Mouse (Mus musculus) ES-E14 (cell line): ENCODE measurements around the gene Lpp. TPM values are rescaled to one million over a fixed set of nuclear protein-coding genes. Genes with fewer than 3 reads are reported as not detected.

Source experiments
- DNase-seq: peaks from one replicate; pipeline ENCODE4 v3.0.0-alpha.2; 2013; ENCODE audit warnings: low read depth, low spot score
- H3K27ac ChIP-seq: 2 replicates; pipeline ENCODE4 v1.5.1; 2012; ENCODE audit warnings: low read depth, mild to moderate bottlenecking, low read length, moderate library complexity, mixed read lengths; ENCODE audit not compliant: poor library complexity, insufficient read depth, severe bottlenecking
- H3K36me3 ChIP-seq: 2 replicates; pipeline ENCODE4 v1.6.1; 2012; ENCODE audit warnings: mild to moderate bottlenecking, low read length, moderate library complexity, mixed read lengths; ENCODE audit not compliant: control insufficient read depth, poor library complexity, insufficient read depth, severe bottlenecking
- H3K4me1 ChIP-seq, 2 experiments: fragments of 150-350 bp in 1 of 2; sonication (generic) in 1 of 2; 2 replicates each; pipeline ENCODE4 v1.6.1; 2012; ENCODE audit warnings: low read length in 2 of 2, mild to moderate bottlenecking in 1 of 2, mixed read lengths in 1 of 2; ENCODE audit not compliant: control insufficient read depth in 2 of 2, insufficient read depth in 2 of 2, poor library complexity in 1 of 2
- H3K4me3 ChIP-seq, 2 experiments: fragments of 150-350 bp in 1 of 2; sonication (generic) in 1 of 2; 2 replicates each; pipeline ENCODE4 v1.5.1; 2012; ENCODE audit warnings: low read length in 2 of 2, low read depth in 1 of 2, mild to moderate bottlenecking in 1 of 2, mixed read lengths in 1 of 2; ENCODE audit not compliant: insufficient read depth in 1 of 2, poor library complexity in 1 of 2, severe bottlenecking in 1 of 2
- H3K9ac ChIP-seq: 2 replicates; pipeline ENCODE4 v1.6.1; 2012; ENCODE audit warnings: low read depth, mild to moderate bottlenecking, low read length, mixed read lengths; ENCODE audit not compliant: poor library complexity, insufficient read depth, severe bottlenecking
- H3K9me3 ChIP-seq: fragments of 150-350 bp; sonication (generic); 2 replicates; pipeline ENCODE4 v1.6.1; 2012; ENCODE audit warnings: low read depth, mild to moderate bottlenecking, low read length; ENCODE audit not compliant: control insufficient read depth, insufficient read depth
- CHD2 ChIP-seq: IDR thresholded peaks from 2 replicates; pipeline ENCODE4 v1.6.1; 2014; ENCODE audit warnings: mild to moderate bottlenecking, low read depth, low read length, inconsistent platforms
- HCFC1 ChIP-seq: IDR thresholded peaks from 2 replicates; pipeline ENCODE4 v1.6.1; 2012; ENCODE audit warnings: low read length, inconsistent platforms, borderline replicate concordance; ENCODE audit not compliant: insufficient read depth
- MAFK ChIP-seq: IDR thresholded peaks from 2 replicates; pipeline ENCODE4 v1.6.1; 2014; ENCODE audit warnings: mild to moderate bottlenecking, low read depth, low read length, inconsistent platforms; ENCODE audit not compliant: insufficient read depth
- ZC3H11A ChIP-seq: IDR thresholded peaks from 2 replicates; pipeline ENCODE4 v1.6.1; 2012; ENCODE audit warnings: low read depth, mild to moderate bottlenecking, inconsistent platforms, low read length, borderline replicate concordance
- ZNF384 ChIP-seq: IDR thresholded peaks from 2 replicates; pipeline ENCODE4 v1.6.1; 2012; ENCODE audit warnings: low read depth, low read length, inconsistent platforms
- in situ Hi-C, 2 experiments: fragments of 600-800 bp; cut with MboI; formaldehyde crosslinking; loops; one replicate each; pipeline ENCODE4 v1.15.1; 2025; ENCODE audit warnings: low sequenced_read_pairs in 2 of 2, inconsistent platforms in 1 of 2; ENCODE audit not compliant: unreplicated experiment in 2 of 2
- total RNA-seq: library from RNA; depleted of rRNA; stranded (reverse); fragments of 300-350 nt; gene quantifications from 2 replicates; pipeline ENCODE4 v1.2.3, GENCODE M21; 2012

Gene Lpp
- total RNA-seq, 1 experiment = 31.4 TPM

- Histone ChIP-seq H3K36me3 (no peaks in the 10 kb centered on the region), H3K9me3 (no peaks in the 10 kb centered on the region), H3K27ac (no peak overlapping the region), H3K9ac (no peak overlapping the region), H3K4me3 (no peak overlapping the region), H3K4me1 (no peaks in the 10 kb centered on the region)
- in situ Hi-C loops = no loop called here
- DNase-seq = no peak
- TF ChIP-seq ZNF384 = no peak
- TF ChIP-seq HCFC1 = no peak
- no peak for TF ChIP-seq MAFK
- TF ChIP-seq CHD2 = no peak
- TF ChIP-seq ZC3H11A = no peak
Measured at GRCm38 (mm10) chr16:24737362-24738057, 344.2 kb downstream of the Lpp start.

- H3K36me3 ChIP-seq = no peaks in the 10 kb centered on the region
- no peak overlapping the region for H3K4me3 ChIP-seq
- no peak for TF ChIP-seq ZNF384
- TF ChIP-seq ZC3H11A = no peak
- no peak for TF ChIP-seq HCFC1
- no peak for TF ChIP-seq CHD2
- TF ChIP-seq MAFK = no peak
- H3K27ac ChIP-seq = no peak overlapping the region
- in situ Hi-C loops = no loop called here
- H3K9ac ChIP-seq = no peak overlapping the region
- H3K4me1 ChIP-seq = no peaks in the 10 kb centered on the region
- DNase-seq = no peak
- no peaks in the 10 kb centered on the region for H3K9me3 ChIP-seq
Measured at GRCm38 (mm10) chr16:24740714-24741113, 347.4 kb downstream of the Lpp start.

- Histone ChIP-seq H3K9ac (no peak overlapping the region), H3K4me1 (no peaks in the 10 kb centered on the region), H3K27ac (no peak overlapping the region), H3K9me3 (no peaks in the 10 kb centered on the region), H3K36me3 (no peaks in the 10 kb centered on the region), H3K4me3 (no peak overlapping the region)
- TF ChIP-seq HCFC1 (no peak), MAFK (no peak), CHD2 (no peak), ZNF384 (no peak), ZC3H11A (no peak)
- in situ Hi-C loops = no loop called here
- DNase-seq = no peak
Measured at GRCm38 (mm10) chr16:24749816-24750215, 356.5 kb downstream of the Lpp start.

GRCm38 (mm10) chr16:24756141-24756540 is 362.8 kb downstream of the Lpp start:
- Histone ChIP-seq H3K9me3 (no peaks in the 10 kb centered on the region), H3K9ac (no peak overlapping the region), H3K4me3 (no peak overlapping the region), H3K27ac (no peak overlapping the region), H3K4me1 (no peaks in the 10 kb centered on the region), H3K36me3 (no peaks in the 10 kb centered on the region)
- TF ChIP-seq HCFC1 (no peak), CHD2 (no peak), ZC3H11A (no peak), ZNF384 (no peak), MAFK (no peak)
- in situ Hi-C loops = no loop called here
- DNase-seq = no peak
